Mouse (Mus musculus) heart, postnatal 25 days (tissue): ENCODE results near the gene Sppl3. TPM values are rescaled to one million over a fixed set of nuclear protein-coding genes. Genes with fewer than 3 reads are reported as not detected.

Source experiments
- DNase-seq: peaks from one replicate; pipeline ENCODE4 v3.0.0; 2022; ENCODE audit warnings: low spot score
- intact Hi-C: fragments of 180-260 bp; cut with DNase I; formaldehyde crosslinking; loops from one replicate; pipeline ENCODE4 v1.15.1; 2025
- total RNA-seq, 2 experiments: library from RNA; stranded (reverse); gene quantifications; 2 replicates each; pipeline ENCODE4 v1.2.3; 2021

The Sppl3 gene
- total RNA-seq, 2 experiments from 2014 or later: 34.8 to 35.5 TPM

DNA sequence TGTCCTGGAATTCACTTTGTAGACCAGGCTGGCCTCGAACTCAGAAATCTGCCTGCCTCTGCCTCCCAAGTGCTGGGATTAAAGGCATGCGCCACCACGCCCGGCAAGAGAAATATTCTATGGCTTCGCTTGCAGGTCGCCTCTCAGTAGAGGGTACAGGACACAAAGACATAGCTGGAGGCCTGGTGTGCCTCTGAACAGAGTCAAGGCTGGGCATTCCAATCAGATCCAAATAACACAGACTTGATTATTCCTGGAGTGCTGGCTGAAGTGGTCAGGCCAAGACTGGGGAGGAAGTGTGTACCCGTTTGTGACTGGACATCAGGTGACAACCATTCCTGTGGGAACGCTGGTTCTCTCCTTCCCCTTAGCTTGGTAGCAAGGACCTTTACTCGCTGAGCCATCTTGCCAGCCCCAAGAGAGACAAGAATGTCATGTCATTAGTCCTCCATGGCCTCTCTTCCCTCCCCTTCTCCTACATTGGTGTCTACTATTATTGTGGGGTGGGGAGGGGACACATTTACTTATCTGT lies 131.3 kb downstream of the Sppl3 start:
- DNase-seq: no peak
- intact Hi-C loops: no loop called here

DNA sequence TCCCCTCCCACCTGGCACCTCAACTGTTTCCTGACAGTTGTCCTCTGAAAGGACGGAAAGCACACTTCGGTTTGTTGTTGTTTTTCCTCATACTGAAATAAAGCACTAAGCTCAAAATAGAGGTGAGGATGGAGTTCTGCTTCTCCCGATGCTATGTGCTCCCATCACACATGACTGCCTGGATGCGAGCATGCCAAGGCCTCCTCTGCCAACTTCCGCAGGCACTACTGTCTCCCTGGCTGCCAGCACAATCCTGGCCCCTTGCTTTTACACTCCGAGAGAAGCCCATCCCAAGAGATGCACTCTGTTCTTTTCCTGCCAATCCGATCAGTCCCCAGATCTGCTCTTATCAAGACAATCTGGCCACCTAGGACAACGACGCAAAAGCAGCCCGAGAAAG lies 132.6 kb downstream of the Sppl3 start:
- no peak for DNase-seq
- intact Hi-C loops: no loop called here

DNA sequence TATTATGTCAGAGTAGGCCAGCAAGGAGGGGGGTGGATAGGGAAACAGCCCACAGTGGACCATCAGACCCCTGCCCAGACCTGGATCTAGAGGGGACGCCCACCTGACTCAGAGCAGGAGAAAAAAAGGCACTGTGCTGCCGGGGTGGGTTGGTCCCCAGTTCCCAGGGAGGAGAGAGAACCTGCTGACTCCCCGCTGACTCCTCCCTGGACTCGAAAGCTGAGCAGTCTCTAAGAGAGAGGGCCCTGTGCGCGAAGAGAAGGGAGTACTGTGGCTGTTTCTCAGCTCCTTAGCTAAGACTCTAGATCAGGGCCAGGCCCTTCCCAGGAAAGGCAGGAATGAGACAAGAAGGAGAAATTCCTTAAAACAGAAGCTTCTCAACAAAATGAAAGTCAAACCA lies 133.5 kb downstream of the Sppl3 start:
- no peak for DNase-seq
- intact Hi-C loops: no loop called here

DNA sequence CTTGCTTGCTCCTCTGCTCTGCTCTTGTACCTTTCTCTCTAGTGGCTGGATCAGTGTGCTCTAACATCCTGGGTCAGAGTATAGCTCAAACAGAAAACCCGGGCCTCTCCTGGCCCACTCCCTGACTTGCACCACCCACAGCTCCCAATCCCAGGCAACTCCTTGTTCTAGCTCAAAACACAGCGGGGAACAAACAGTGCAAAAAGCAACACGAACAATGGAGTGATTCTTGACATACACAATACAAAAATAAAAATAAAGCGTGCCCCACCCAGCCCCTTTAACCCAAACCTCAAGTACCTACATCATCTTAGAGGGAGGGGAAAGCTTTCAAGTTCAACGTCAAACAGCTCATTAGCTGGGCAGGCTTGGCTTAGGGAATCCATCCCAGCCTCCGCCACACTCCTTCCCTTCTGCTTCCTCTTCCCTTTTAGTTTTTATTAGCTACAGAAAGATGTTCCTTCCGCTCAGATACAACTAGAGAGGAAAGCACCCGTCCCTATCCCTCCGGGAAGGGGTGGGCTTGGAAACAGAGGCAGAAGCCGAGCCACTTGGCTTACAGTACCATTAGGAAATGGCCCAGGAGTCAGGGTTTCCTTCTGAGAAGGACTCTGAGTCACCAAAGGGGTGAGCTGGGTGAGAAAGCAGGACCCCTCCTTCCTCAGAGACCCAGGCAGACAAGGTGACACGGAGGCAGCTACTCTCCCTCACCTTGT lies 134.5 kb downstream of the Sppl3 start:
- intact Hi-C loops: no loop called here
- no peak for DNase-seq

DNA sequence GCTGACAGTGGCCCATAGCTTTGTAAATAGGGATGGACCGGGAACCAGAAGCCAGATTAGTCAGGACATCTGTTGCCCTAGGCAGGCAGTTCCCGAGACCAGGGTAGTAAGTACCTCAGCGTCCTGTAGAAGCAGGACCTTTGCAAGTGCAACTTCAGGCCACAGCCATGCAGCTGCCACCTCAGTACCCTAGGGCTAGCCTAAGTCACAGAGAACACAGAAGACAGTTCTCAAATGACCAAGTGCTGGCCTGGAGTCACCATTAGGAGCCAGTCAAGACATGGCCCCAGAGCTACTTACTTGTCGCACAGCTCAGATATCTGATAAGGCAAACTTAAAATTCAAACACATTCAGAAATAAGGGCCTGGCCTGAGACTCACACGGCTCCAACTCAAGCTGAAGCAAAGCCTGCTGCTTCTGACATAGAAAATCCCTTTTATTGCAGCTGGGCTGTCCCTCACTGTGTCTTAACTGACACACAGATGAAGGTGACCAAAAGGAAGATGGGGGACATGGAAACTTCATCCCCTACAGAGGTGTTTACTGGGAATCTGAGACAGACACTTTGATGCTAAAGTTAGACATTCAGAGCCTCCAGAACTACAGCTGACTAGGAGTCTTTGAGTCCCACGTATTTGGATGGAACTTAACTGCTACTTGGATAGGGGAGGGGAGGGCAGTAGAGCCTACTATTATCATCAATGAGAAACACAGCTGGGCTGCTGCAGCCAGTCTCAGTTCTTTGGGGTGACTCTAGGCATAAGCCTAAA lies 135.2 kb downstream of the Sppl3 start:
- no peak for DNase-seq
- intact Hi-C loops: no loop called here

DNA sequence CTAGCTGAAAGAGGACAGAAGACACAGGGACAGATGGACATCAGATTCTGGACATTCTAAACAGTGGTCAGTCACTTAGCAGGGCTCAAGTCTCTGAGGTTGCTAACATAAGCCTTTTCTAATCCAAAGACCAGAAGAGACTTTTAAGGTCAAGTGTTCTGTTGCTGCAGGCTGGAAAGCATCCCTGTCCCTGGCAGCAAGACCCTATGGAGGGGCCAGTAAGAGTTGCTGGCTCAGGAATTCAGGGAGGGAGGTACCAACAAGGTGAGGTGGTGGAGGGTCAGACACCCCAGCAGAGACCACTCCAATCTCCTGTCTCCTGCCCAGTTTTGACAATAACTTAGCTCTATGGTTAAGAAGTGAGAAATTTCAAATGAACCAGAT lies 135.8 kb downstream of the Sppl3 start:
- intact Hi-C loops: no loop called here
- no peak for DNase-seq

DNA sequence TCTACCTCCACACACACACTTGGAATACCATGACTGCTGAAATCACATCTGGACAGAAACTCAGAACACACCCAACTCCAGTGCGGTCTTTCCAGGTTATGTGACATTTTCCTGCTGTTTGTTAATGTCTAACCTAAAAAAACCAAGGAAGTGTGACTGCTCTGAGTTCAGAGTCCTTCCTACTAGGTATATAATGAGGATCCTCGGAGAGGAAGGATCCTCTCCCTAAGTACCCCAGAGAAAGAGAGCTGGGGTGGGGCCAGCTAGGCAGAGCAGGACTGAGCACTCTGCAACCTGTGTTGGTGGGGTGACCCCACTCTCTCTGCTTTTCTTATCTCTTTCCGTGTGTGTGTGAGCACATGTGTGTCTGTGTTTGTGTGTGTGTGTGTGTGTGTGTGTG lies 136.5 kb downstream of the Sppl3 start:
- no peak for DNase-seq
- intact Hi-C loops: no loop called here

DNA sequence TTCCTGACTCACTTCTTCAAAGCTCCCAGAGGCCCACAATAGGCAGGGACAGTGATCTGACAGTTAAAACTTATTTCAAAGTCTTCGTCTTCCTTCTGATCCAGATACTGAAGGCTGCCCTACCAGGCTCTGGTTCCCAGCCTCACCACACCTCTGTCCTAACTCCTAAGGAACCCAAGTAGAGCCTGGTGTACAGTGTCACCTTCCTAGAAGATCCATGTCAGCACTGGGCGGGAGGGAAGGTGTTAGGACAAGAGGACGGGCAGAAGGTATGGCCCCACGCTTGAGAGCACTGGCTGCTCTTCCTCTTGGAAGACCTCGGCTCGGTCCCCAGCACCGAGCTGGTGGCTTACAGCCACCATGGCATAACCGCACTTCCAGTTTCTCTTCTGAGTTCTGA lies 137.4 kb downstream of the Sppl3 start:
- DNase-seq: no peak
- intact Hi-C loops: no loop called here

Other genes starting within 250 kb of the Sppl3 start
- 10 to 100 TPM; 31.3 to 35.2 TPM for gene Ankrd13a, start 236.5 kb upstream of the Sppl3 start, total RNA-seq
- gene Git2, start 235.6 kb upstream of the Sppl3 start, total RNA-seq: 10 to 100 TPM; 29.1 to 37.9 TPM
- gene 1500011B03Rik, start 187.7 kb upstream of the Sppl3 start, total RNA-seq: 1 to 10 TPM; 5.1 to 5.7 TPM
- gene 4930519G04Rik, start 157.5 kb upstream of the Sppl3 start, total RNA-seq: not detected
- gene Gm9936, start 152.5 kb upstream of the Sppl3 start, total RNA-seq: not detected
- 1 to 10 TPM; 4.0 to 8.1 TPM for gene Oasl2, start 114.2 kb upstream of the Sppl3 start, total RNA-seq
- gene Oasl1, start 87.9 kb upstream of the Sppl3 start, total RNA-seq: under 1 TPM; 0.78 TPM
- 10 to 100 TPM; 25.1 to 29.4 TPM for gene 2210016L21Rik, start 69.0 kb upstream of the Sppl3 start, total RNA-seq
- gene Hnf1a, start 40.0 kb upstream of the Sppl3 start, total RNA-seq: not detected
- gene Gm10401, start 87.2 kb downstream of the Sppl3 start, total RNA-seq: not detected
- 100 to 1,000 TPM; 189 to 199 TPM for gene Acads, start 108.2 kb downstream of the Sppl3 start, total RNA-seq
- gene Unc119b, start 123.8 kb downstream of the Sppl3 start, total RNA-seq: 10 to 100 TPM; 18.9 to 21.9 TPM
- gene Mlec, start 147.0 kb downstream of the Sppl3 start, total RNA-seq: 10 to 100 TPM; 74.6 to 75.8 TPM
- gene Cabp1, start 183.2 kb downstream of the Sppl3 start, total RNA-seq: 1 to 10 TPM; 2.7 to 3.0 TPM
- 10 to 100 TPM; 31.6 to 37.8 TPM for gene Pop5, start 224.7 kb downstream of the Sppl3 start, total RNA-seq